Mouse (Mus musculus) spleen, adult 18-20 months (tissue): ENCODE measurements around the gene Map4k4.

Source experiments
- DNase-seq, 2 experiments: peaks; one replicate each; pipeline ENCODE4 v3.0.0; 2022; ENCODE audit warnings: mixed read lengths in 2 of 2

The Map4k4 gene

GRCm38 (mm10) chr1:39901063-39901811 lies 524 bp downstream of the Map4k4 start:
- peak; percentile 44 to 66 for DNase-seq

DNA sequence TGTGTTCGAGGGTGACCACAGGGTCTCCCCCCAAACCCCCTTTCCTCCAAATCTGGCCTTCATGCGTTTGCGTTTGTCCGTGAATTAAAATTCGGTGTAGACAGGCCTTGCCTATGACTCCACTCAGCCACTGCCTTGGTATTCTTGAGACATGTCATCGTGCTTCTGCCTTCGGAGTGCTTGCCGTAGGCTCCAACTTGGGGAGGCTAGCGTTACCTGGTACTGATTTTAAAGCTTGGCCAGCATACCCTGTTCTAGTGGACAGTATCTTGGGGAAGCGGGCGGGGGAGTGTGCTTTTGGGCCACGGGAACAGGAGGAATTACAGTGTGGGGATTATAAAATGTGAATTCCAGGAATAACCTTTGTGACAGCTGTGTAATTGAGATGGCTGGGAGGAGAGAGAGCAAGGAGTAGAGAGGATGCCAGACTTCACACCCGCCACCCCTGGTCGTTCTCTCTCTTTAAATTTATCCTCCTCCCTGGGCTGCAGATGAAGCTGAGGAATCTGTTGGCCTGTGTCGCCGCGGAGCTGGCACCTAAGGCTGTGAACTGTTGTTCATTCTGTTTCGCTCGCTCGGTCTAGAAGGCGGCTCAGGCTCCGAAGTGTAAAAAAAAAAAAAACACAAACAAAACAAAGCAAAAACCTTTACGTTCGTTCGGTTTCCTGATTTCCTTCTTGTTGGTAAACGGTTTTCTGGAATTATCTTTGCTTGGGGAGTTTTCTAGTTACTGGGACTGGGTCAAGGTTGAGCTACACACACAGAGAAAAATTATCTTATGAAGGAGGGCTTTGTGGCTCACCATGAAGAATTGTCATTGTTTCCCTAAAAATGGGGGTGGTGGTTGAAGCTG lies 1.4 kb downstream of the Map4k4 start:
- DNase-seq, result peak in 1 of 2 experiments; percentile 33

GRCm38 (mm10) chr1:39902704-39903151 lies 2.0 kb downstream of the Map4k4 start:
- DNase-seq, result peak in 1 of 2 experiments; percentile 23

GRCm38 (mm10) chr1:39904720-39905119 lies 4.0 kb downstream of the Map4k4 start:
- no peak for DNase-seq

GRCm38 (mm10) chr1:39906921-39907320 lies 6.2 kb downstream of the Map4k4 start:
- DNase-seq, result no peak

DNA sequence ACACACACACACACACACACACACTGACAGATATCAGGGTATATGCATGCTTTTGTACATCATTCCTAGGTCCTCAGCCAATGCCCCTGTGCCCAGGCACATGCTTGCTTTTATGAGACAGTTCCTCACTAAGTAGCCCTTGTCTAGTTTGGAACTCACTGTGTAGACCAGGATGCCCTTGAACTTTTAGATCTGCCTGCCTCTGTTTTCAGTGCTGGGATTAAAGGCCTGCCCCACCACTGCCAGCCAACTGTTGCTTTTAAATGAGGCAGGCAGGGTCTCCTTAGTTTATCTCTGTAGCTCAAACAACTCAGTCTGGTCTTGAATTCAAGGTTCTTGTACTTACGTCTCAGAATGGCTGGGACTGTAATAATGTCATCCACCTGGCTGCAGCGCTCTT lies 8.3 kb downstream of the Map4k4 start:
- peak in 1 of 2 experiments; percentile 0 for DNase-seq

DNA sequence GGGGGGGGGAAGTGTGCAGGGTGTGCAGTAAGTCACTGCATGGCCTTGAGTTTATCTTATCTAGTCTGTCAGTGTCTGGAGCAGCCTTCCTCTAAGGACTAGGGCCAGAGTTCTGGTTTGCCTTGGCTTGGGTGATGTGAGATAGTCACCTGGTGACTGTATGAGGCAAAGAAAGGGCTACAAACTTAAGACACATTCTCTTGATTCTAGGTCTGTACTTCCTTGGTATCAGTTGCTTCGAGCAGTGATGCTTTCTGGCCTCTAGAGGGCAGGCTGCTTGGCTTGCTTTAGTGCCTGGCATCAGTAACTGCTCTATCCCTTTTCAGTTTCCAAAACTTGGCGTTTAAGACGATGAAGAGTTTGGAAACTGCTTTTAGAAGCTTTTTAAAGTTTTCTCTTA lies 10.7 kb downstream of the Map4k4 start:
- DNase-seq, result peak; percentile 9 to 32

DNA sequence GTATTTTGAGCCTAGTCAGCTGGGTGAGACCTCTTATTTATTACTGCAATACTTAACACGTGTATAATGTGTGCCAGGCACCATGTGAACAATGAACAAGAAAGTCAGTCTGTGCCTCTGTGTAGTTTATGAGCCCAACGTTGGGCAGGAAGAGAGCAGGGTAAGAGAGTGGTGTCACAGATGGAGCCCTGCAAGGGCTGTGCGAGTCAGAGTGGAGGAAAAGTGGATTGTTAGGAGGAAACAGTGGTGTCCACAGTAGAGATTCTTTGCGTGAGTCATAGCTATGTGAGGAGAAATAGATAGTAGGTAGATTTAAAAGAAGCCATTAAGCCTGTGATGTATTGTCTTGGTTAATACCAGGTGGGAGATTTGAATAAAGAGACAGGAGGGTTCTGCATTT lies 12.5 kb downstream of the Map4k4 start:
- DNase-seq, result peak in 1 of 2 experiments; percentile 2

DNA sequence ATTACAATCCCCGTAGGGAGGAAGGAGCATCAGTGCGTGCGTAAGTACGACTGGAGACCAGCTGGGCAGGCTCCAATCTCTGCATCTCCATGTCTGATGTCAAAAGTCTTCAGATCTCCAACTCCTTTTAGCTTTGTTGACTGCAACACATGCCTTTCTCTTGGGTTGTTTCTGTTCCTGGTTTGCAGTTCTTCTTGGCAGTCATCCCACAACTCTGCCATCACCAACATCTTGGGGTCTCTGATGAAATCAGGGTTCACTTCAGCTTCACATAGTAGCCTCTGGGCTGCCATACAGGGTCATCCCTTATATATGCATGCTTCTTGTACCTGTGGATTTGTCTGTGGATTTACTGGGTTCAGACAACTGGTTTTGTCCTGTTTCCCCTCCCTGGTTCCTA lies 15.4 kb downstream of the Map4k4 start:
- DNase-seq, result no peak

- DNase-seq, result no peak
These were observed 17.3 kb downstream of the Map4k4 start for GRCm38 (mm10) chr1:39917855-39918516.

DNA sequence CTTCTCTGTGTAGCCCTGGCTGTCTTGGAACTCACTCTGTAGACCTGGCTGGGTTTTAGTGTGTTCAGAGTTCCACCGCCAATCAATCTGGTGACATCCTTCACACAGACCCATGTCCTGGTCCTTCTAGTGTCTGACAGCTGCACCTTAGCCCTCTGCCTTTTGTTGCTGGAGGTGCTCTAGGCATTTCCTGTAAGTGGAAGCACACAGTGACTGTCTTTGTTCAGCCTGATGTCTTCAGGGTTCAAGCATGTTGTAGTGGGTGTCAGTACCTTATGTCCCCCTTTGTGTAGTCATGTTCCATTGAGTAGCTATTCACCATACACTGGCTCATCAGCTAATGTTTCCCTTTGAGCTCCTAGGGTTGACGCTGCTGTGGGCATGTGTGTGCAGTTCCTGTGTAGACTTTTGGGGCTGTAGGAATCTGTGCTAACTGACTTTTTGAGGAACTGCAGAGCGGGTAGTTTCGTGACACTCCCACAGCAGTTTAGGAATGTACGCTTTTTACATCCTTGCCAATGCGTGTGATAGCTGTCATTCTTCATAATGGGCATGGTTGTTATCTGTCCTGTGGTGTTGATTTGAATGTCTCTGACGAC lies 17.9 kb downstream of the Map4k4 start:
- DNase-seq, result no peak

DNA sequence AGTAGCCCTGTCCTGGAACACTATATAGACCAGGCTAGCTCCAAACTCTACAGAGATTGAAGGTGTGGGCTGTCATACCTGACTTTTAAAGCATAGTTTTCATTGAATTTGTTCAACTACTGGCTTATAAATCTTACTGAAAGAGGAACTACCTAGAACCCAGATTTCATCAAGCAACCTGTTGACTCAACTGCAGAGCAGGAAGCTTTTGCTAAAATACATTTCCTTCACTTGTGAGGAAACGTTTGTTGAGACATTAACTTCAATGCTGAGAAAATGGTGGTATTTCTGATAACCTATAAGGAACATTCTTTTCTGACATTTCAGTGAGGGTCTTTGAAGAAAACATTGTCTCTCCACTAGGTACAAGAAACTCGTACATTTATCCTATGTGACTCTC lies 19.9 kb downstream of the Map4k4 start:
- no peak for DNase-seq

GRCm38 (mm10) chr1:39921996-39922395 lies 21.3 kb downstream of the Map4k4 start:
- DNase-seq, result no peak

GRCm38 (mm10) chr1:39922714-39923113 lies 22.0 kb downstream of the Map4k4 start:
- peak; percentile 32 to 33 for DNase-seq

DNA sequence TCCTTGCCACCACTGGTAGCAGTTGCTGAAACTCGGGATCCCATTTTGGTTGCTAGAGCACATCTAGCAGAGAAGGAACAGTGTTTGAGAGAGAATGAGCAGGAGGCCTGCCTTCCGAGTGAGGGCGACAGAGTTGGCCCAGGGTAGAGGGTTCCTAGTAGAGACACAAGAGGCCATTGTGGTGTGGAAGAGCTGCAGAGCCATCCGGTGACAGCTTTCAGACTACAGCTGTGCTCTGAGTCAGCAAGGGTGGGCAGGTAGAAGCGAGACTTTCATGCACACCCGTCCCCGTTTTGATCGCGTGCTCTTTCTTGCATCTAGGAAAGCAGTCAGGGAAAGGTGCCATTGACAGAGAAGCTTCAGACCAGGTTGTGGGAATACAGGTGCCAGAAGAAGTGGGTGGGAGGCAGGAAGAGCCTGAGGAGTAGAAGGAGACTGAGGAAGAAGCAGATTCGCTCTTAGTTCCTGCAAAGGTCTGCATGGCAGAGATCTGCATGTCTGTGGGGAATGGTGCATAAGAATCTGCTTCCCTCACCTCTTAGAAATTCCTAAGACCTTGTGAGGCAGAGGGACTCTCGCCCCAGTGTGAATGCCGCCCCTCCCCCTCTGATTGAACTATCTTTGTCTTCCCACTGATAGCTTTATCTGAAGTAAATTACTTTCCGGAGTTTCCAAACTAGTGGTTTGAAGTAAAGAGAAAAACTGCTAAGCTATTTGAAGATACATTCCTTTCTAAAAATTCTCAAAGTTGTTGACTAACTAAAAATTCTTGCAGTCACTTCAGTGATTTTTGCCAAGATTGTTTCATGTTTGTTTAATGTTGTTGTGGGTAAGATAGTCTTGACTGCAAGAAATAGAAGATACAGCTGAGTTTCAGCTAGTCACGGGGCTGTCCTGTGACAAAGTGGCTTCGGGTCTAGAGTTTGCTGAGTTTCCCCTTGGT lies 23.0 kb downstream of the Map4k4 start:
- peak in 1 of 2 experiments; percentile 35 for DNase-seq

DNA sequence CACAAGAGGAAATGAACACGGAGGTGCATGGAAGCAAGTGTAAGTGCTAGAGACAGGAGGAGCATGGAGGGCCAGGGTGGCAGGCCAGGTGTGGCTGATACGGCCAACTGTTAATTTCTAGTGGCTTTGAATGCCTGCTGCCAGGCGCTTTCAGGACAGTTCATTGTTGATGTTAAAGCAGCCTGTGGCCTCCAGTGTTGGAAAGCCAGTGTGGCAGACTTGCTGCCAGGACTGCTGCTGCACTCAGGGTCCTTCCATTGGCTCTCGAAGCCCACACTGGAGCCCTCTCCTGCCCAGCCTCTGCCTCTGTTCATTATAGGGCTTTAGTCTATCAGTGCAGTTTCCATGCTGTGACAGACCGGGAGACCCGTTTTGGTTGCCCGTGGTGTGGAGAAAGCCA lies 30.3 kb downstream of the Map4k4 start:
- no peak for DNase-seq

DNA sequence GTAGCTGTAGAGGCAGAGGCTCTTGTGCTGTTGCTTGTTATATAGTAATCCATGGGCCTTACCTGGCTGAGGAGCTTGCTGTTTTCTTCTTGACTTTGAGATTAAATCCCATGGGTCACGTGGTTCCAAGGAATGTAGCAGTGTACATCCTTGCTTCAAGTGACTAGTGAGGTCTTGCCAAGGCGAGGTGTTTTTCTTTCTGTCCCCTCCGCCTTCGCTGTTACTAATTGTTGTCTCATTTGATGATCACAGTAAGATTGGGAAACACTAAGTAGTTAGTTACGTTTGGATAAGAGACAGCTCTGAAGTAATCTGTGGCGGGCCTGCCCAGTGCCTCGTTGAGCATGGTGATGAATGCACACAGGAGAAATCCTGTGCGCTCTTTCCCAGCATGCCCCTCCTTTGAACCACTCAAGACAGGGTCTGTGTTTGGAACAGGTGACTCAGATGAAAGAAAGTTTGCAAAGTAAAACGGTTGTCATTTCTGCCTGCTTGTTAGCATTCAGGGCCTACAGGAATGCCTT lies 31.6 kb downstream of the Map4k4 start:
- no peak for DNase-seq

- DNase-seq, result peak in 1 of 2 experiments; percentile 34
These were observed 32.2 kb downstream of the Map4k4 start for GRCm38 (mm10) chr1:39932922-39933321.

DNA sequence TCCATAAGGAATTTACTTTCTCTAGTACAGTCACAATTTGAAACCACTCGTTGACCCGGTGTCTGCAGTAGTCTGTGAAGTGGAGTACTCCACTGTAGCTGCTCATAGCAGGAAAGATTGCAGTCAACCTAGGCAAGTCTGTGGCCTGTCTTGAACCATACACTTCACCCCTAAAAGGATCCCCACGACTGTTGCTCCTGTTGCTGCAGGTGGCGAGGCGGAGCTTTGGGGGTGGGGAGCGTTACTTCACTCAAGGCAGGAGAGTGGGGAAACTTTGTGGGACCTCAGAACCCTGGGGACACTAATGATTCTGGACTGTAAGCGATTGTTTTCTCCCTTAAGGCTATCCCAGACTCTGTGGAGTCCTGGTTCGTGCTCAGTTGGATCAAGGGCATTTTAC lies 34.2 kb downstream of the Map4k4 start:
- DNase-seq, result no peak

- DNase-seq, result no peak
These were observed 34.9 kb downstream of the Map4k4 start for GRCm38 (mm10) chr1:39935616-39936015.

DNA sequence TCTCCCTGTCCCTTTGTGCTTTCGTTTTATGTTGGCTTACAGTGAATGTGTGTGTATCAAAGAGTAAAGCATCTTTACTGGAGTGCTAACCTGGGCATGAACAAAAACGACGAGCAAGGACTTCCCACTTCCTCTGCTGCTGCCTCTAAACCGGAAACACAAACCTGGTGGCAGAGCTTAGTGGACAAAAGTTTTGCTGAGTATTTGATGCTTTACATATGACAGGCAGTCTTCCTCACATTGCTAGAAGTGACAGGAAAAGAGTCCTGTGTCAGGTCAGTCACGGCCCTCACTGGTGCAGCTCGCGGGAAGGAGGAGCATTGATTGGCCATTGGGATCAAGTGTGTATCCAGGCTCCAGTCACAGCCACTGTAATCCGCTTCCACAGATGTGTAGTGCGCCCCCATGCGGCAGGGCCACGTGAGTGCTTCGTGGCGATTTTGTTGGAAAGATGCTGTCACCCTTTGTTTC lies 35.7 kb downstream of the Map4k4 start:
- DNase-seq, result peak; percentile 64 to 75
